Mouse (Mus musculus): Measurements from ENCODE around the gene Dcbld1. TPM values are rescaled to one million over a fixed set of nuclear protein-coding genes. Genes with fewer than 3 reads are reported as not detected.

Dcbld1 gene
- 18.8 and 19.5 TPM in 2 replicates for polyA plus RNA-seq (2015; fragmentation: Nextera tagmentation; extraction: Ambion mirVana)

DNA sequence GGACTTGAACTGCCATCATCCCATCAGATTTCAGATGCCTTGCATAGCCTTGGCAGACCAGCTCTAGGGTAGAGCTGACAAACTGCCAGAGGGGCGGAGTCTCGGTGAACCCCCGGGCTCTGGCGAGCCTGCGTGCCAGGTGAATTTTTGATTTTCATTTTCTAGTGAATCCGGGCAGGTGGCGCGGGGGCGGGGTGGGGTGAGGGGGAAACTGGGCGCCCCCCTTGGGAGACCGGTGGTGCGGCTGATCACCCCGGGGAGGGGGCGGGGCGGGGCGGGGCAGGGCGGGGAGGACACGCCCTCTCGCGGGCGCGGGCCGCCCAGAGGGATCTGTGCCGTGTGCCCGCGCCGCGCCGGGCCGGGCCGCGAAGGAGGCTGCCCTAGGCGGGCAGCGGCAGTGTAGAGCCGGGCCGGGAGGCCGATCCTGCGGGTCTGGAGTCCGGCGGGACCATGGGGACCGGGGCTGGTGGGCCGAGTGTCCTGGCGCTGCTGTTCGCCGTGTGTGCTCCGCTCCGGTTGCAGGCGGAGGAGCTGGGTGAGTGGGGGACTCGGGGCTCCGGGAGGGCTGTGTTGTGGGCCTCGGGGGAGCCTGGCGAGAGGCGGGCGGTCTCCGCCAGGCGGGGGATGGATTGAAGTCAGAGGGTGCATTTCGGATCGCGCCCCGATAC lies at the start of gene Dcbld1:
Gene Dcbld1, plus strand, starts transcription at position 319 of the 668 bp plus-strand sequence.
- H3K4me1 ChIP-seq, result peaks cover 17% of the 10 kb centered on the region
- H3K36me3 ChIP-seq, result no peaks in the 10 kb centered on the region
- peak within 1 kb of the TSS; percentile 80 for H3K4me2 ChIP-seq (replicated peaks)
- ATAC-seq (ENCODE audit: insufficient number of reproducible peaks, low FRiP score, low TSS enrichment, low read depth), result peak; percentile 94
- peak within 1 kb of the TSS; percentile 89 for H3K27ac ChIP-seq (replicated peaks)
- H3K9ac ChIP-seq, result peak within 1 kb of the TSS; percentile 81
- H3K27me3 ChIP-seq, result no peaks in the 10 kb centered on the region
- no peaks in the 10 kb centered on the region for H3K9me3 ChIP-seq (replicated peaks)
- WGBS, result under 1% methylated on average over 57 of the region's 60 CpGs
- H3K4me3 ChIP-seq (replicated peaks), result peak within 1 kb of the TSS; percentile 85

DNA sequence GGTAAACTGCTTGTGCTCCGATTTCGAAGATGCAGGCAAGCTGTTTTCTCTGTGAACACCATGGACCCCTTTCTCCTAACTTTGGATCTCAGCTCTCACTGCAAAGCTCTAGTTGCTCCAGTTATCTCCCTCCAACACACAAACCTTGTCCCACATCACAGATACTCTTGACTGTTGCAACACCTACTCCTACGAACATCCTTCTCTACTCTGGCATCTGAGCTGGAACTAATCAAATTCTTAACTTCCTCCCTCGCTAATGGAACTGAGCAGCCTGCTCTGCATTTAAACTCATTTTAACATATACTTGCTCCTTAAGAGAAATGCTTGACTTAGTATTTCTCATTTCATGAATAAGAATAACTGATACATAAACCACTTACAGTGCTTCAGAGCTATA lies 47.5 kb upstream of the Dcbld1 start:
- no peaks in the 10 kb centered on the region for H3K9me3 ChIP-seq (replicated peaks)
- no peak overlapping the region for H3K27ac ChIP-seq (replicated peaks)
- 67% methylated on average over 4 of the region's 4 CpGs for WGBS
- no peak overlapping the region for H3K9ac ChIP-seq
- H3K27me3 ChIP-seq, result no peaks in the 10 kb centered on the region
- H3K4me2 ChIP-seq (replicated peaks), result no peak overlapping the region
- no peak overlapping the region for H3K4me3 ChIP-seq (replicated peaks)
- no peaks in the 10 kb centered on the region for H3K36me3 ChIP-seq
- ATAC-seq (ENCODE audit: insufficient number of reproducible peaks, low FRiP score, low TSS enrichment, low read depth), result no peak
- H3K4me1 ChIP-seq, result no peaks in the 10 kb centered on the region

DNA sequence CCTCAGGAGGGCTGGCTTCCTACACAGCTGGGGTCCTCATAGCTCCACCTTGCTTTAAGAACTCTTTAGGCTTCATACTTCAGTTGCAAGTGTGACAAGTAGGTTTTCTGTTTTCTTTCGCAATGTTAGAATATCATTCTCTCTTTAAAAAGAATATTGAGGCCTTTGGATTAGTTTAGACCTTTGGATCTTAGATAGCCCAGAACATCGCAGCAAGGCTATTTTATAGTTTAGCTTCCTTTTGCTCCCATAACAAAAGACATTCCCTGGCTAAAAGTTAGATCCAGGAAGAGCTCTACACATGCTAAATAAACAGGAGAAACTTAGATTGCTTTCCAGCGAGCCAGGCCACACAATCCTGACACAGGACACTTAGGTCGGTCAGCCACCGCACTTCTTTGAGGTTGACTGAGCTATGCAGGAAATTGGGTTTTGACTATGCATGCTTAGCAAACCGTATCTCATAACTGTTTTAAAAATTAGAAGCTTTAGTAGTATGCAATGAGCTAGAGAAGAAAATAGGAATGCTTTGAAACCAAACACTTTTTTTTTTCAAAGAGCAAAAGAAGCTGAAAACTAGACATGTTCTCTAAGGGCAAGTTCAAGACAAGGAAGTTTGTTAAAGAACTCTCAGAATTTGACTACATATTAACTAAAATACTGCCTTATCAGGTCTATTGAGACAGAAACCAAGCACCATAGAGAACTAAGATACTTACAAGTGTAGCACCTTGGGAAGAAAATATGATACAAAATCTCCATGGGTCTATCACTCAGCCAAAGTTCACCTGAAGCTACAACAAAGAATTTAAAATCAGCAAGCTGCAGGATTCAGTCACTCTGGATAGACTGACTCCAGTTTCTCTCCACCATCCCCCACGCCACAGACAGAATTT lies 38.2 kb upstream of the Dcbld1 start, which contains the start of gene Ros1:
Gene Ros1, minus strand, starts transcription at position 288 of the 896 bp plus-strand sequence.
- no peak for ATAC-seq (ENCODE audit: insufficient number of reproducible peaks, low FRiP score, low TSS enrichment, low read depth)
- H3K4me1 ChIP-seq, result no peaks in the 10 kb centered on the region
- no peak within 1 kb of the TSS for H3K4me2 ChIP-seq (replicated peaks)
- H3K4me3 ChIP-seq (replicated peaks), result no peak within 1 kb of the TSS
- H3K9me3 ChIP-seq (replicated peaks), result no peaks in the 10 kb centered on the region
- H3K36me3 ChIP-seq, result no peaks in the 10 kb centered on the region
- H3K27ac ChIP-seq (replicated peaks), result no peak within 1 kb of the TSS
- WGBS, result 71% methylated on average over 7 of the region's 7 CpGs
- no peak within 1 kb of the TSS for H3K9ac ChIP-seq
- H3K27me3 ChIP-seq, result no peaks in the 10 kb centered on the region

DNA sequence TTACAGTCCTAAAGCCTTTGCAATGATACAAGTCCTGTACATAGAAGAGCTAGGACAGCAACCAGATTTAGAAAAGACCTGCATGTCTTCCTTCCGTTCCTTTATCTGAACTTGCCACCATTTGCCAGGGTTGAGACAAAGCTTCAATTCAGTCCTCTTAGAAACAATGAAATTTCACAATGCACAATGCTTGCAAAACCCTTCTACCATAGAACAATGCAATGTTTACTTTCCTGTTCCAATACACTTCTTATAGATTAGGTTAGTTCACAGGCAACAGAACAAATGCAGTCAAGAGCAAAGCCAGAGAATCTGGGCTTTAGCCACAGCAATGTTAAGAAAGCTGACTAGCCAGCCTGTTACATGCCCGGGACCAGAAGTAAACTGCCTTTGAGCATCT lies 29.4 kb upstream of the Dcbld1 start:
- no peaks in the 10 kb centered on the region for H3K4me1 ChIP-seq
- 75% methylated on average over 2 of the region's 2 CpGs for WGBS
- ATAC-seq (ENCODE audit: insufficient number of reproducible peaks, low FRiP score, low TSS enrichment, low read depth), result no peak

DNA sequence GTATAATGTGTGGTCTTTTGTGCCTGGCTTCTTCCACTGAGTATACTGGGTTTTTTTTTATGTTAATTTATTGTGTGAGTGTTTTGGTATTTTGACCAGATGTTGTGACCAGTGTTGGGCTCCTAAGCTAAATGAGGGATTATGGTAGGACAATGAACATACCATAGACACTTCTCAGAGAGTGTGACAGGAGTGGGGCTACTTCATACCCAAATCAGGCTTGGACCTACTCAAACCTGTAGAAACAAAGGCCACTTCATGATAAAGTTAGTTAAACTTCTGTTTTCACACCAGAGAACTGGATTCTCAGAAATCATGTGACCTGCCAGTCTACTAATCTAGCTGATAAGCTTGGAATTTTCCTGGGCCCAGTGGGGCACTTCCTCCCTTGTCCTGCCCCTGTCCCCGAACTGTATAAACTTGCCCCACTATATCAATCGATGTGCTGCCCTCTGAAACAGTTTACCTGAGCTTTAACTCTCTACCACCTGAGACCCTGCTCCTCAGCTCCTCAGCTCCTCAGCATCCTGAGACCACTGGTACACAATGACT lies 18.1 kb upstream of the Dcbld1 start:
- no peaks in the 10 kb centered on the region for H3K27me3 ChIP-seq
- H3K4me3 ChIP-seq (replicated peaks), result no peak overlapping the region
- no peaks in the 10 kb centered on the region for H3K9me3 ChIP-seq (replicated peaks)
- H3K4me1 ChIP-seq, result no peaks in the 10 kb centered on the region
- H3K36me3 ChIP-seq, result no peaks in the 10 kb centered on the region
- ATAC-seq (ENCODE audit: insufficient number of reproducible peaks, low FRiP score, low TSS enrichment, low read depth), result no peak
- no peak overlapping the region for H3K4me2 ChIP-seq (replicated peaks)
- WGBS, result 43% methylated on average over 2 of the region's 2 CpGs
- H3K9ac ChIP-seq, result no peak overlapping the region
- no peak overlapping the region for H3K27ac ChIP-seq (replicated peaks)

More for the DNA sequence above, 29.4 kb upstream of the Dcbld1 start:
- Histone ChIP-seq H3K4me3 (replicated peaks) (no peak overlapping the region), H3K27me3 (no peaks in the 10 kb centered on the region), H3K36me3 (no peaks in the 10 kb centered on the region), H3K9me3 (replicated peaks) (no peaks in the 10 kb centered on the region), H3K27ac (replicated peaks) (no peak overlapping the region), H3K9ac (no peak overlapping the region), H3K4me2 (replicated peaks) (no peak overlapping the region)

DNA sequence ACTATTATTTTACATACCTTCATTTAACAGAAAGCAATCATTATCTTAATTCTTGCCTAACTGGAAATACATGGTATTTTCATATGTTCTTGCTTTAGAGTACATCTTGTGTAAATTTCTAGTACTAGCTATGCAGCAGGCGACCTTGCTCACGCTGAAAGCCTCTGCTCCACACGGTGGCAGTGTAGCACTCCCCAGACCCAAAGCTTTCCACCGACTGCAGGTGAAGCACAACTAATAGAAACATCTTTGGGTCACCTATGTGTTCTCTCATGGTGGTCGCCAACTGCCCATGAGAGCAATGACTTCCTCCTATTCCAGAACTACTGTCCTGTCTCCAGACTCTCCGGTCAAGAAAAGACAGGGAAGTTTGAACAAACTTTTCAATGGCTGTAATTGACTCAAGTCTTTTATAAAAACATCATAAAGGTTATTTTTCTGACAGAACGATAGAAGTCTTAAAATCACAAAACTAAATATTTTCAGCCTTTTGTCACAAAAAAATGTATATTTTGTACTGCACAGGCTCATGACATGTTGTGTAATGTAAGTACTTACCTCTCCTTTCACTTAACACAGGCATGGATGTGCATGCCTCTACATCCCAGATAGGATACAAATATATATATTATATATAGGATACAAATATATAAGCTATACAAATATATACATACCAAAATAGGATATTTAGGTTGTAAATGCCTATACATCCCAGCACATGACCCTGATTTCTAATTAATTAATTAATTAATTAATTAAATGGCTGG lies 16.4 kb upstream of the Dcbld1 start:
- Histone ChIP-seq H3K9ac (no peak overlapping the region), H3K27ac (replicated peaks) (no peak overlapping the region), H3K4me3 (replicated peaks) (no peak overlapping the region), H3K27me3 (no peaks in the 10 kb centered on the region), H3K4me1 (no peaks in the 10 kb centered on the region), H3K9me3 (replicated peaks) (no peaks in the 10 kb centered on the region), H3K36me3 (no peaks in the 10 kb centered on the region), H3K4me2 (replicated peaks) (no peak overlapping the region)
- 22% methylated on average over 7 of the region's 7 CpGs for WGBS
- no peak for ATAC-seq (ENCODE audit: insufficient number of reproducible peaks, low FRiP score, low TSS enrichment, low read depth)

DNA sequence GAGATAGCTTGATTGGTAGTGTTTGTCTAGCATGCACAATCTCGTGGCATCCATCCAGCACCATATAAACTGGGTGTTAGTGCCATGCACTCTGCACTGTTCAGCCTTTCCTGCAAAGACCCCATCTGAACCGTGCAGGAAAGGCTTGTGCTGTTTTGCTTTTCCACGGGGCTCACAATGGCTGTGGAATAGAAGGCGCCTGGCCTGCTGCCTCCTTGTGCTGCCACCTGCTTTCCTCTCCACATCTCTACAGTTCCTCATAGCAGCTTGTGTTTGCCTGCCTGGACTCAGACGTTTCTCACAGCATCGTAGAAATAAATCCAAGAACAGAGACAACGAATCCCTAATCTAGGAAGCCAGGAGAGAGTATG lies 15.9 kb upstream of the Dcbld1 start:
- no peak overlapping the region for H3K4me2 ChIP-seq (replicated peaks)
- H3K4me1 ChIP-seq, result no peaks in the 10 kb centered on the region
- no peak overlapping the region for H3K27ac ChIP-seq (replicated peaks)
- WGBS, result 41% methylated on average over 7 of the region's 7 CpGs
- H3K9ac ChIP-seq, result no peak overlapping the region
- H3K4me3 ChIP-seq (replicated peaks), result no peak overlapping the region
- ATAC-seq (ENCODE audit: insufficient number of reproducible peaks, low FRiP score, low TSS enrichment, low read depth), result no peak; the same call in 1 of the 2 replicates
- H3K36me3 ChIP-seq, result no peaks in the 10 kb centered on the region
- H3K27me3 ChIP-seq, result no peaks in the 10 kb centered on the region
- H3K9me3 ChIP-seq (replicated peaks), result no peaks in the 10 kb centered on the region

DNA sequence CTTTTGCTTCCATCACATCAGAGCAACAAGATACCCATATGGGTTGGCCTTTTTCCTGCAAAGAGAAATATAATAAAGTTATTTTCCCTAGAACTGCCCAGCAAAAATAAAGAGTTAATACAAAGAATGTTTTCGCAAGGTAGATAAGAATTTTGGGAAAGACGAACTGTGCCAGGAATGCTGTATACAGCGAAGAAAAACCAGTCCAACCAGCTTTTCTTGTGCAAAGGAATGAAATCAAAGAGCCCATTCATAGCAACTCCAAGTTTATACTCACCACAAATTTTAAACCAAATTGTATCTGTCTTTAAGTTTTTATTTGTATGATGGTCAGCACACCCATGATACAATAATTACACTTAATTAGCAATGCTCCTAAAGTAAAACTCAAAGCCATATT lies 13.8 kb upstream of the Dcbld1 start:
- ATAC-seq (ENCODE audit: insufficient number of reproducible peaks, low FRiP score, low TSS enrichment, low read depth), result no peak

DNA sequence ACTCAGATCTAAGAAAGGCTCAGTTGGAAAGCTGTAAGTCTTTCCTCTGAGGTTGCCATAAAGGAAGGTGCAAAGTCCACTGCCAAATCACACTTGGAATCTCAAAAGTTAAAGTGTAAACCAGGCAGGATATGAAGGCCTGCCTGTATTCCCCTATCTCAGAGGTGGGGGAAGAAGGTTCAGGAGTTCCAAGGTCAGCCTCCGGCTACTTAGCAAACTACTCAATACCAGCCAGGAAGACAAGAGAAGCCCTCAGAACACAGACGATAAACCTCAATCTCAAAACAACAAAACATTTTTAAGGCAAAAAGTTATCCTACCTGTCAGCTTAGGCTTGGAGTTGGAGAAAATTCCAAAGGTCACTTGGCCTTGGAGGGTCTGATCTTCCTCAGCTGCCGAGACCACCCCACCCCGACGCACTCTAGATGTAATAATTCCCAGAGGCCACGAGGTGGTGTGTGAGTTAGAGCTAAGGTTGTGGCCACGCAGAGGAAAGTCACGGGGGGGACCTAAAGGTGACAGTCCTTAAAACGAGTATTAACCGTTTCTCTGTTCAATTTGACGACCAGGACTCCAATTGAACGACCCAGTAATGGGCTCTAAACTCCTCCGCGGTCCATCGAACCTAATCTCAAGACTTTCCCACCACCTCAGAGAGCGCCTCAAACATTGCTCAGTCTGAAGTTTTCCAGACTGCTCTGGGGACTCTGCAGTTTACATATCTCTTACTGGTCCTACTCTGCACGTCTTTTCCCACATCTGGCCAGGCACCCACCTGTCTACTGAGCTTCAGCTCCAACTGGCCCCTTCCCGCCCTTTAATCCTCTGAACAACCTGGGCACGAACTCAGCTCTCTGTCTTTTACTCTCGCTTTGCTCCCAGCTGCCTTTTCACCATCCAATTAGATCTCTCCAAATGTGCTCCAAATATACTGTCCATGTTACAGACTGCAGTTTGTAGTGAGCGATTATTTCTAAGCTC lies 933 bp upstream of the Dcbld1 start:
- H3K27me3 ChIP-seq, result no peaks in the 10 kb centered on the region
- H3K4me3 ChIP-seq (replicated peaks), result peak overlapping the region; percentile 85
- 0 out of 2 replicates have a peak, but pooled peaks have one; percentile 17 for ATAC-seq (ENCODE audit: insufficient number of reproducible peaks, low FRiP score, low TSS enrichment, low read depth)
- 11% methylated on average over 21 of the region's 21 CpGs for WGBS
- peak overlapping the region; percentile 22; the same call in 1 of the 2 replicates for H3K27ac ChIP-seq (replicated peaks)
- H3K9me3 ChIP-seq (replicated peaks), result no peaks in the 10 kb centered on the region
- H3K9ac ChIP-seq, result no peak overlapping the region
- H3K4me1 ChIP-seq, result peaks cover 17% of the 10 kb centered on the region
- H3K4me2 ChIP-seq (replicated peaks), result peak overlapping the region; percentile 80
- H3K36me3 ChIP-seq, result no peaks in the 10 kb centered on the region

More for the DNA sequence above, 13.8 kb upstream of the Dcbld1 start:
- no peak overlapping the region for H3K4me2 ChIP-seq (replicated peaks)
- H3K9me3 ChIP-seq (replicated peaks), result no peaks in the 10 kb centered on the region
- H3K4me1 ChIP-seq, result no peaks in the 10 kb centered on the region
- H3K36me3 ChIP-seq, result no peaks in the 10 kb centered on the region
- 51% methylated on average over 3 of the region's 3 CpGs for WGBS
- H3K9ac ChIP-seq, result no peak overlapping the region
- H3K4me3 ChIP-seq (replicated peaks), result no peak overlapping the region
- H3K27ac ChIP-seq (replicated peaks), result peak overlapping the region; percentile 48; the same call in 1 of the 2 replicates
- no peaks in the 10 kb centered on the region for H3K27me3 ChIP-seq
